Mouse (Mus musculus): ENCODE measurements around the gene Col1a1. TPM values are rescaled to one million over a fixed set of nuclear protein-coding genes. Genes with fewer than 3 reads are reported as not detected.

The Col1a1 gene
- polyA plus RNA-seq, 1 experiment from 2014 or later = 595 TPM

- Histone ChIP-seq H3K4me2 (no peak overlapping the region), H3K9ac (0 out of 2 replicates have a peak overlapping the region, but pooled peaks have one; percentile 45), H3K27me3 (replicated peaks) (no peaks in the 10 kb centered on the region), H3K4me3 (no peak overlapping the region), H3K36me3 (no peaks in the 10 kb centered on the region), H3K27ac (replicated peaks) (no peak overlapping the region), H3K4me1 (peaks cover 27% of the 10 kb centered on the region), H3K9me3 (no peaks in the 10 kb centered on the region)
- WGBS = 37% methylated on average over 6 of the region's 6 CpGs
- ATAC-seq (ENCODE audit: extremely low read depth, insufficient number of reproducible peaks, low FRiP score, low TSS enrichment) = no peak
Observed at GRCm38 (mm10) chr11:94920996-94921401, 15.0 kb upstream of the Col1a1 start.

DNA sequence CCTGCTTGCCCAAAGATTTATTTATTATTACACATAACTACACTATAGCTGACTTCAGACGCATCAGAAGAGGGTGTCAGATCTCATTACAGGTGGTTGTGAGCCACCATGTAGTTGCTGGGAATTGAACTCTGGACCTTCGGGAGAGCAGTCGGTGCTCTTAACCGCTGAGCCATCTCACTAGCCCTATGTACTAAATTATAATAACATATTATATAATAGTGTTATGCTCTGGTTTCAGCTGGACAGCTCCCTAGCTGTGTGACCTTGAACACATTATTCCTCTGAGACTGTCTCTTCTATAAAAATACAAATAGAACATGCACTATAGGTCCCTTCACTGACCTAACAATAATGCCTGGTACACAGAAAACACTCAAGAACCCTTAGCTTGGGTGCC is 11.0 kb upstream of the Col1a1 start:
- Histone ChIP-seq H3K9ac (no peak overlapping the region), H3K4me3 (no peak overlapping the region), H3K4me2 (no peak overlapping the region), H3K36me3 (no peaks in the 10 kb centered on the region), H3K27me3 (replicated peaks) (0 out of 2 replicates have a peak, but pooled peaks cover 3% of the 10 kb centered on the region), H3K9me3 (no peaks in the 10 kb centered on the region), H3K4me1 (peaks cover 44% of the 10 kb centered on the region), H3K27ac (replicated peaks) (no peak overlapping the region)
- ATAC-seq (ENCODE audit: extremely low read depth, insufficient number of reproducible peaks, low FRiP score, low TSS enrichment) = no peak
- 88% methylated on average over 4 of the region's 4 CpGs for WGBS

DNA sequence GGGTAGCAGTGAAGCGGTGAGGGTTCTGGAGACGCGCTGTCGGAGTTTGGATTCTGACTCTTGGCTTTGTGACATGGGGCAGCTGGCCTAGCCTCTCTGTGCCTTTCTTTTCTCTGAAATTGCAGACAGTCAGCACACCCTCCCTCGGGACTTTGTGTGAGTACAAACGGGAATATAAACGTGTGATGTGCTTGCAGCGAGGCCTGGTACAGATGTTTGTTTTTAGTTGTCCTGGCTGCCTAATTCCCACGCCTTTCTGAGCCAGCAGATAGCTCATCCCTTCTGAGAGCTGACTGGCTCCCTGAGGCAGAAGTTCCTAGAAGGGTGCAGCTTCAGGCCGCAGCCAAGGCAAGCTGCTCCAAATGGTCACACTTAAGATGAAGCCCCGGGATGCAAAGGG is 9.6 kb upstream of the Col1a1 start:
- Histone ChIP-seq H3K27me3 (replicated peaks) (peaks cover 3% of the 10 kb centered on the region; the same call in 1 of the 2 replicates), H3K4me1 (peaks cover 46% of the 10 kb centered on the region), H3K9me3 (no peaks in the 10 kb centered on the region), H3K27ac (replicated peaks) (peak overlapping the region; percentile 86), H3K9ac (peak overlapping the region; percentile 47; the same call in 1 of the 2 replicates), H3K4me2 (no peak overlapping the region), H3K36me3 (no peaks in the 10 kb centered on the region), H3K4me3 (no peak overlapping the region)
- 53% methylated on average over 11 of the region's 11 CpGs for WGBS
- ATAC-seq (ENCODE audit: extremely low read depth, insufficient number of reproducible peaks, low FRiP score, low TSS enrichment) = no peak

DNA sequence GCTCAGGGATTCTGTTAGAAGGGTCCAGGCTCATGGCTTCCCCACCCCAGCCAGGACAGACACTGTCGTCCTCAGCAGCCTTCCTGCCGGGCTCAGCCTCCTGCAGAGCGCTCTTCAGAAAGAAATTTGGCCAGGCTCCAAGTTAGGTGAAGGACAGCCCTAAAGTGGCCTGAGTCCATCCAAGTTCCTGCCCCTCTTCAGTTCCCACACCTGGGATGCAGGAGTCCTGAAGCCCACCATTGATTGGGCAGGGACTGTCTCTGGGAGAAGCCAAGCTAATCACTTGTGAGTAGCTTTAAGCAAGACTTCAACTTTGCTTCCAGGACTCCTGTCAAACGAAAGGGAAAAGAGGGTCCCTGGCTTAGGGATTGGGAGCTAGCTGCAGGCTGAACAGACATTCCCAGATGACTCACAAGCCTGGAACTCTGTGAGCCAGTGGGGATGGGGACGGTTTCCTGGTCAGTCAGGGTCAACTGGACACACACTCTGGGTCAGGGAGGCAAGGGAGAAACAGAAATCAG is 8.2 kb upstream of the Col1a1 start:
- WGBS = 5% methylated on average over 5 of the region's 5 CpGs
- H3K4me2 ChIP-seq = 0 out of 2 replicates have a peak overlapping the region, but pooled peaks have one; percentile 0
- H3K4me3 ChIP-seq = no peak overlapping the region
- peaks cover 5% of the 10 kb centered on the region; the same call in 1 of the 2 replicates for H3K27me3 ChIP-seq (replicated peaks)
- no peak for ATAC-seq (ENCODE audit: extremely low read depth, insufficient number of reproducible peaks, low FRiP score, low TSS enrichment)
- no peaks in the 10 kb centered on the region for H3K36me3 ChIP-seq
- H3K4me1 ChIP-seq = peaks cover 47% of the 10 kb centered on the region
- H3K9me3 ChIP-seq = no peaks in the 10 kb centered on the region
- H3K27ac ChIP-seq (replicated peaks) = peak overlapping the region; percentile 86
- peak overlapping the region; percentile 75 for H3K9ac ChIP-seq

DNA sequence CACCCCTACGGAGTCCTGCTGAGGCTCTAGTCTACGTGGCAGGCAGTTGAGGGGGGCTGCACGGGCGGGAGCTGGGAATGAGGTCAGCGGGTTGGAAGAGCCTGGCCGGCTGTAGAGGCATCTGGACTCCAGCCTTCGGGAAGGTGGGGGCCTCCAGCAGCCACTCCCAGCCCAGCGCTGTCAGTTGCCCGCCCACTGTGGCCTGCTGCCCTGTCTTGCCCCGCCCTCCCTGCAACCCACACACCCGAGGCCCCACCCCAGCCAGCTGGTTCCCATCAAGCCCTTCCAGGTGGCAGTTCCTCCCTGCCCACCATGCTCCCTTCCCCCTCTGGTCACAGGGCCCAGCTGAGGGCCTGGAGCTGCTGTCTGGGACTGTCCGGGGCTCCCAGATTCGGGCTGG is 7.2 kb upstream of the Col1a1 start:
- Histone ChIP-seq H3K4me3 (peak overlapping the region; percentile 0; the same call in 1 of the 2 replicates), H3K4me2 (peak overlapping the region; percentile 57), H3K4me1 (peaks cover 57% of the 10 kb centered on the region), H3K9me3 (no peaks in the 10 kb centered on the region), H3K27ac (replicated peaks) (peak overlapping the region; percentile 86), H3K9ac (peak overlapping the region; percentile 75), H3K36me3 (no peaks in the 10 kb centered on the region), H3K27me3 (replicated peaks) (peaks cover 9% of the 10 kb centered on the region)
- WGBS = 3% methylated on average over 13 of the region's 13 CpGs
- peak; percentile 84 for ATAC-seq (ENCODE audit: extremely low read depth, insufficient number of reproducible peaks, low FRiP score, low TSS enrichment)

- Histone ChIP-seq H3K4me1 (peaks cover 64% of the 10 kb centered on the region), H3K27ac (replicated peaks) (peak overlapping the region; percentile 86), H3K9me3 (no peaks in the 10 kb centered on the region), H3K4me3 (0 out of 2 replicates have a peak overlapping the region, but pooled peaks have one; percentile 0), H3K9ac (peak overlapping the region; percentile 61), H3K27me3 (replicated peaks) (peaks cover 17% of the 10 kb centered on the region), H3K36me3 (no peaks in the 10 kb centered on the region), H3K4me2 (peak overlapping the region; percentile 57)
- 27% methylated on average over 9 of the region's 9 CpGs for WGBS
- no peak for ATAC-seq (ENCODE audit: extremely low read depth, insufficient number of reproducible peaks, low FRiP score, low TSS enrichment)
Observed at GRCm38 (mm10) chr11:94929599-94929998, 6.4 kb upstream of the Col1a1 start.

GRCm38 (mm10) chr11:94930151-94930550 is 5.9 kb upstream of the Col1a1 start:
- H3K9ac ChIP-seq = no peak overlapping the region
- peaks cover 69% of the 10 kb centered on the region for H3K4me1 ChIP-seq

GRCm38 (mm10) chr11:94933584-94933983 is 2.4 kb upstream of the Col1a1 start:
- 13% methylated on average over 8 of the region's 8 CpGs for WGBS
- Histone ChIP-seq H3K27me3 (replicated peaks) (peaks cover 44% of the 10 kb centered on the region), H3K9ac (peak overlapping the region; percentile 56), H3K4me2 (peak overlapping the region; percentile 85; the same call in 1 of the 2 replicates), H3K4me1 (peaks cover 73% of the 10 kb centered on the region), H3K4me3 (no peak overlapping the region), H3K36me3 (no peaks in the 10 kb centered on the region), H3K27ac (replicated peaks) (peak overlapping the region; percentile 83), H3K9me3 (no peaks in the 10 kb centered on the region)
- ATAC-seq (ENCODE audit: extremely low read depth, insufficient number of reproducible peaks, low FRiP score, low TSS enrichment) = no peak

More at GRCm38 (mm10) chr11:94930151-94930550, 5.9 kb upstream of the Col1a1 start:
- no peak overlapping the region for H3K4me2 ChIP-seq
- no peaks in the 10 kb centered on the region for H3K36me3 ChIP-seq
- H3K4me3 ChIP-seq = no peak overlapping the region
- peak overlapping the region; percentile 86 for H3K27ac ChIP-seq (replicated peaks)
- no peaks in the 10 kb centered on the region for H3K9me3 ChIP-seq
- no peak for ATAC-seq (ENCODE audit: extremely low read depth, insufficient number of reproducible peaks, low FRiP score, low TSS enrichment)
- WGBS = 43% methylated on average over 4 of the region's 4 CpGs
- peaks cover 22% of the 10 kb centered on the region for H3K27me3 ChIP-seq (replicated peaks)

DNA sequence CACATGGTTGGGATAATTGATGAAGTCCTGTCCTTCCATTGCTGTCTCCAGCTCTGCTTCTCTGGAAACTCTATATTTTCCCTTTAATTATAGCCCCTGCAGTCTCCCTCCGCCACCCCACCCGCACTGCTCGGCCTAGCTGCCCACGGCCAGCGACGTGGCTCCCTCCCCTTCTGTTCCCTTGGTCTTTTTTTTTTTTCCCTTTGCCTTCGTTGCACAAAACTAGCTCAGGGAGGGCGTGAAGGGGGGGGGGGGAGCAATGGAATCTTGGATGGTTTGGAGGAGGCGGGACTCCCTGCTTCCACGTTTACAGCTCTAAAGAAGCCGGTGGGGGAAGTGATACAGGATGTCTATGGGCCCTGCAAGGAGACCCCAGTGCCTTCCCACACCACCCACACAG is 1.5 kb upstream of the Col1a1 start:
- no peak overlapping the region for H3K4me3 ChIP-seq
- H3K27ac ChIP-seq (replicated peaks) = peak overlapping the region; percentile 83
- H3K4me1 ChIP-seq = peaks cover 65% of the 10 kb centered on the region
- H3K9me3 ChIP-seq = no peaks in the 10 kb centered on the region
- H3K27me3 ChIP-seq (replicated peaks) = peaks cover 51% of the 10 kb centered on the region
- WGBS = 31% methylated on average over 11 of the region's 11 CpGs
- no peak for ATAC-seq (ENCODE audit: extremely low read depth, insufficient number of reproducible peaks, low FRiP score, low TSS enrichment)
- H3K9ac ChIP-seq = peak overlapping the region; percentile 37; the same call in 1 of the 2 replicates
- peaks cover 1% of the 10 kb centered on the region for H3K36me3 ChIP-seq
- H3K4me2 ChIP-seq = peak overlapping the region; percentile 85; the same call in 1 of the 2 replicates

GRCm38 (mm10) chr11:94936851-94937295 is 849 bp downstream of the Col1a1 start:
- H3K4me1 ChIP-seq = peaks cover 62% of the 10 kb centered on the region
- no peaks in the 10 kb centered on the region for H3K9me3 ChIP-seq
- ATAC-seq (ENCODE audit: extremely low read depth, insufficient number of reproducible peaks, low FRiP score, low TSS enrichment) = peak; percentile 44; the same call in 1 of the 2 replicates
- peak overlapping the region; percentile 86 for H3K27ac ChIP-seq (replicated peaks)
- H3K9ac ChIP-seq = peak overlapping the region; percentile 87
- H3K36me3 ChIP-seq = peaks cover 25% of the 10 kb centered on the region
- H3K4me2 ChIP-seq = peak overlapping the region; percentile 85
- H3K27me3 ChIP-seq (replicated peaks) = peaks cover 75% of the 10 kb centered on the region
- under 1% methylated on average over 17 of the region's 17 CpGs for WGBS
- H3K4me3 ChIP-seq = peak overlapping the region; percentile 63

DNA sequence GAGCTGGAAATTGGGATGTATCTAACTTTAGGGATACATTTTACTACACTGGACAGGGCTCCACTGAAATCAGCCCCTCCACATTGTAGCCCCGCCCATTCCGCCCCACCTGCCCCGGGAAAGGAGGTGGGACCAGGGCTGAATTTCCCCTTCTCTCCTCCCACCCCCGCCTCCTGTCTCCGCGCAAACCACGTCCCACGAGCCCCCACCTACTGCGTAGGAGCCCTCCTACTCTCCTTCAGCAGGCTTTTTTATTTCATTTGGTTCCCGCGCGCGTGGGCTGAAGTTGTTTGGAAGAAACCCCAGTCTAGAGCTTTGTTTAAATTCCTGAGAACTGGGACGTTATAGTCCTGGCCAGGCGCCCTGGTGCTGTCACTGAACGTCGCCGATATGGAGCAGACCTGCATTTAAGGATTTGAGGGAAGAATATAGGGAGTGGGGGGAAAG is 1.3 kb downstream of the Col1a1 start:
- H3K4me1 ChIP-seq = peaks cover 67% of the 10 kb centered on the region
- peaks cover 78% of the 10 kb centered on the region for H3K27me3 ChIP-seq (replicated peaks)
- WGBS = under 1% methylated on average over 18 of the region's 18 CpGs
- ATAC-seq (ENCODE audit: extremely low read depth, insufficient number of reproducible peaks, low FRiP score, low TSS enrichment) = no peak; the same call in 1 of the 2 replicates
- peaks cover 30% of the 10 kb centered on the region for H3K36me3 ChIP-seq
- peak overlapping the region; percentile 85 for H3K4me2 ChIP-seq
- peak overlapping the region; percentile 86 for H3K27ac ChIP-seq (replicated peaks)
- H3K9me3 ChIP-seq = no peaks in the 10 kb centered on the region
- peak overlapping the region; percentile 63 for H3K4me3 ChIP-seq
- H3K9ac ChIP-seq = peak overlapping the region; percentile 87

Data from heart, embryonic 13.5 days (tissue).